Mouse (Mus musculus) ES-Bruce4 (cell line): ENCODE results near the gene Stard3. TPM values are rescaled to one million over a fixed set of nuclear protein-coding genes. Genes with fewer than 3 reads are reported as not detected.

Experiments
- H3K27ac ChIP-seq: 2 replicates; pipeline ENCODE4 v1.5.1; 2012; ENCODE audit warnings: low read length, inconsistent platforms; ENCODE audit not compliant: insufficient read depth
- H3K27me3 ChIP-seq: 2 replicates; pipeline ENCODE4 v1.6.1; 2012; ENCODE audit warnings: mild to moderate bottlenecking, low read length, inconsistent platforms; ENCODE audit not compliant: control insufficient read depth, poor library complexity, insufficient read depth, severe bottlenecking
- H3K36me3 ChIP-seq: 2 replicates; pipeline ENCODE4 v1.6.1; 2012; ENCODE audit warnings: inconsistent platforms, mild to moderate bottlenecking, low read length, moderate library complexity; ENCODE audit not compliant: control insufficient read depth, poor library complexity, insufficient read depth, severe bottlenecking
- H3K4me1 ChIP-seq: one replicate; pipeline ENCODE4 v1.8.1; 2011; ENCODE audit warnings: low read length; ENCODE audit not compliant: control insufficient read depth, insufficient read depth
- H3K4me3 ChIP-seq: 2 replicates; pipeline ENCODE4 v1.5.1; 2011; ENCODE audit warnings: low read depth, mild to moderate bottlenecking, low read length
- H3K9ac ChIP-seq: 2 replicates; pipeline ENCODE4 v1.6.1; 2012; ENCODE audit warnings: low read depth, mild to moderate bottlenecking, inconsistent platforms; ENCODE audit not compliant: poor library complexity, severe bottlenecking
- H3K9me3 ChIP-seq: replicated peaks from 2 replicates; pipeline ENCODE4 v1.6.1; 2012; ENCODE audit warnings: mild to moderate bottlenecking, low read length, inconsistent platforms; ENCODE audit not compliant: control insufficient read depth, poor library complexity, insufficient read depth, severe bottlenecking
- CTCF ChIP-seq: IDR thresholded peaks from one replicate; pipeline ENCODE4 v1.8.1; 2011; ENCODE audit warnings: low read depth, low read length
- EP300 ChIP-seq: IDR thresholded peaks from 2 replicates; pipeline ENCODE4 v1.6.1; 2011; ENCODE audit warnings: low read depth, low read length; ENCODE audit not compliant: insufficient read depth
- POLR2A ChIP-seq: IDR thresholded peaks from one replicate; pipeline ENCODE4 v1.8.1; 2011; ENCODE audit warnings: low read length; ENCODE audit not compliant: insufficient read depth
- polyA plus RNA-seq: library from polyadenylated mRNA; stranded (reverse); fragments of >200 nt; gene quantifications from 2 replicates; pipeline ENCODE4 v1.2.4, GENCODE M21; 2011; ENCODE audit warnings: low read depth; ENCODE audit not compliant: missing spikeins, insufficient read depth, insufficient read length

The Stard3 gene
- polyA plus RNA-seq, 1 experiment, result 12.2 TPM

- H3K4me3 ChIP-seq, result no peak overlapping the region
- H3K9me3 ChIP-seq, result no peaks in the 10 kb centered on the region
- no peak overlapping the region for H3K27ac ChIP-seq
- H3K36me3 ChIP-seq, result no peaks in the 10 kb centered on the region
- peaks cover 25% of the 10 kb centered on the region for H3K27me3 ChIP-seq
- no peak overlapping the region for H3K9ac ChIP-seq
- no peaks in the 10 kb centered on the region for H3K4me1 ChIP-seq
- no peak for TF ChIP-seq EP300
- no peak for TF ChIP-seq POLR2A
- no peak for TF ChIP-seq CTCF
These were observed 38.6 kb upstream of the Stard3 start for GRCm38 (mm10) chr11:98319544-98319943.

- Histone ChIP-seq H3K27me3 (peaks cover 25% of the 10 kb centered on the region), H3K27ac (no peak overlapping the region), H3K4me3 (no peak overlapping the region), H3K4me1 (no peaks in the 10 kb centered on the region), H3K9me3 (no peaks in the 10 kb centered on the region), H3K36me3 (no peaks in the 10 kb centered on the region), H3K9ac (no peak overlapping the region)
- TF ChIP-seq POLR2A (no peak), EP300 (no peak), CTCF (no peak)
These were observed 38.2 kb upstream of the Stard3 start for GRCm38 (mm10) chr11:98319944-98320343.

- no peak overlapping the region for H3K27ac ChIP-seq
- H3K36me3 ChIP-seq, result no peaks in the 10 kb centered on the region
- H3K9me3 ChIP-seq, result no peaks in the 10 kb centered on the region
- no peak for TF ChIP-seq CTCF
- TF ChIP-seq EP300, result no peak
- TF ChIP-seq POLR2A, result no peak
- no peak overlapping the region for H3K9ac ChIP-seq
- H3K4me3 ChIP-seq, result no peak overlapping the region
- no peaks in the 10 kb centered on the region for H3K4me1 ChIP-seq
- H3K27me3 ChIP-seq, result peaks cover 28% of the 10 kb centered on the region
These were observed 37.8 kb upstream of the Stard3 start for GRCm38 (mm10) chr11:98320381-98320780.

- Histone ChIP-seq H3K4me3 (no peak overlapping the region), H3K27me3 (peaks cover 31% of the 10 kb centered on the region), H3K27ac (no peak overlapping the region), H3K9ac (no peak overlapping the region), H3K36me3 (no peaks in the 10 kb centered on the region), H3K4me1 (no peaks in the 10 kb centered on the region), H3K9me3 (no peaks in the 10 kb centered on the region)
- TF ChIP-seq EP300, result no peak
- no peak for TF ChIP-seq CTCF
- no peak for TF ChIP-seq POLR2A
These were observed 37.1 kb upstream of the Stard3 start for GRCm38 (mm10) chr11:98320806-98321676.

GRCm38 (mm10) chr11:98321677-98322003, 36.5 kb upstream of the Stard3 start:
- no peaks in the 10 kb centered on the region for H3K9me3 ChIP-seq
- no peak for TF ChIP-seq CTCF
- H3K27ac ChIP-seq, result no peak overlapping the region

GRCm38 (mm10) chr11:98322159-98322558, 36.0 kb upstream of the Stard3 start:
- H3K4me3 ChIP-seq, result no peak overlapping the region
- H3K27ac ChIP-seq, result no peak overlapping the region
- H3K9ac ChIP-seq, result no peak overlapping the region
- H3K36me3 ChIP-seq, result no peaks in the 10 kb centered on the region
- no peaks in the 10 kb centered on the region for H3K4me1 ChIP-seq
- H3K9me3 ChIP-seq, result no peaks in the 10 kb centered on the region
- peaks cover 41% of the 10 kb centered on the region for H3K27me3 ChIP-seq
- TF ChIP-seq POLR2A, result no peak
- no peak for TF ChIP-seq EP300
- no peak for TF ChIP-seq CTCF

More at GRCm38 (mm10) chr11:98321677-98322003, 36.5 kb upstream of the Stard3 start:
- Histone ChIP-seq H3K4me3 (no peak overlapping the region), H3K36me3 (no peaks in the 10 kb centered on the region), H3K4me1 (no peaks in the 10 kb centered on the region), H3K27me3 (peaks cover 36% of the 10 kb centered on the region), H3K9ac (no peak overlapping the region)
